8 mouse cellular contexts compared by ENCODE assay signal in the genomic region with DNA sequence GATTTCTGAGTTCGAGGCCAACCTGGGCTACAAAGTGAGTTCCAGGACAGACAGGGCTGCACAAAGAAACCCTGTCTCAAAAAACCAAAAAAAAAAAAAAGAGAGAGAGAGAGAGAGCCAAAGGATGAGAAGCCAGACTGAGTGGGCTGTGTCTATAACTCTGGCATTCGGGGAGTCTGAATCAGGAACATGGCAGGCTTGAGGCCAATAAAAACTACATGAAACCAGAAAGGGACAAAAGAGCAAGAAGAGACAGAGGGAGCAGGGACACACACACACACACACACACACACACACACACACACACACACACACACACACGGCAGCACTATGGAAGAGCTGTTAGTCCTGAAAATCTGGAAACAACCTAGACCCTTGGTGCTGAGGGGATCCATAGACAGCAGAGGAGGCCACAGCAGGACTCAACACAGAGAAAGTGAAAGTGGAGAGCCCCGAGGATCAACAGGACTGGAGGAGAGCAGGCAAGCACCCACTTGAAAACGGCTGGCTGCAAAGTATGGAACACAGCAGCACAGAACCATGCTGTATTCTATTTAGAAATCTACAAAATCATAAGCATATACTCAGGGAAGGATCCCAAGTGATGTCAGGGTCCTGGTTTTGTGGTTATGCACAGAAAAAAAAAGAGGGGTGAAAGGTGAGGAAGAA. TPM values are rescaled to one million over a fixed set of nuclear protein-coding genes. Genes with fewer than 3 reads are reported as not detected.
DNase-seq lines count a peak whose midpoint lies in the region; ATAC-seq lines count a peak whose summit lies in the region.
"Had no signal": no experiment of that assay in that cellular context is flagged by ENCODE, and none has a peak within 500 bp of the region (broad histone marks: within the 10 kb centered on the region; RNA-seq: fewer than 3 reads in every experiment).

No protein-coding gene starts in this region.

- 42% methylated on average over 5 of the region's 5 CpGs for WGBS in heart, embryonic 14.5 days
- 85% methylated on average over 5 of the region's 5 CpGs for WGBS in embryonic facial prominence, embryonic 10.5 days
- WGBS in midbrain, embryonic 16.5 days: 77% methylated on average over 4 of the region's 5 CpGs
- WGBS in midbrain, embryonic 11.5 days: 79% methylated on average over 5 of the region's 5 CpGs

- DNase-seq in 416B (ENCODE audit: low read depth) (peak; percentile 59), MN1 (ENCODE audit: low spot score) (peak; percentile 16)
- peak; percentile 49 to 68 for DNase-seq in lung, adult 18-20 months
- DNase-seq in embryonic facial prominence, embryonic 10.5 days (ENCODE audit: low spot score): no peak
- DNase-seq in midbrain, embryonic 11.5 days (ENCODE audit: low spot score, missing footprints): no peak

- H3K9me3 ChIP-seq in heart, embryonic 14.5 days (ENCODE audit: control insufficient read depth, low read length): no peaks in the 10 kb centered on the region
- no peaks in the 10 kb centered on the region for H3K9me3 ChIP-seq in embryonic facial prominence, embryonic 10.5 days
- no peaks in the 10 kb centered on the region for H3K9me3 ChIP-seq in midbrain, embryonic 16.5 days (replicated peaks; ENCODE audit: control insufficient read depth, low read length, poor library complexity, severe bottlenecking)
- no peaks in the 10 kb centered on the region for H3K9me3 ChIP-seq in midbrain, embryonic 11.5 days (ENCODE audit: control insufficient read depth, low read length)

- no peak overlapping the region for H3K9ac ChIP-seq in heart, embryonic 14.5 days (ENCODE audit: low read length)
- H3K9ac ChIP-seq in midbrain, embryonic 16.5 days (ENCODE audit: low read depth, low read length): no peak overlapping the region
- no peak overlapping the region for H3K9ac ChIP-seq in midbrain, embryonic 11.5 days (ENCODE audit: low read length)

- peak overlapping the region; percentile 35 for H3K4me2 ChIP-seq in heart, embryonic 14.5 days (ENCODE audit: low read length)
- H3K4me2 ChIP-seq in midbrain, embryonic 16.5 days (ENCODE audit: low read length): no peak overlapping the region
- H3K4me2 ChIP-seq in midbrain, embryonic 11.5 days: no peak overlapping the region

- H3K4me1 ChIP-seq in heart, embryonic 14.5 days (ENCODE audit: control insufficient read depth in 2 of 2, insufficient read depth in 2 of 2, low read length in 2 of 2): peaks cover 0 to 4% of the 10 kb centered on the region in 2 experiments; a peak in 2 of 4 replicates
- no peaks in the 10 kb centered on the region for H3K4me1 ChIP-seq in embryonic facial prominence, embryonic 10.5 days
- no peaks in the 10 kb centered on the region for H3K4me1 ChIP-seq in midbrain, embryonic 16.5 days (ENCODE audit: control insufficient read depth, insufficient read depth, low read length)
- no peaks in the 10 kb centered on the region for H3K4me1 ChIP-seq in midbrain, embryonic 11.5 days (ENCODE audit: control insufficient read depth, insufficient read depth, low read length)

- H3K4me3 ChIP-seq in heart, embryonic 14.5 days (ENCODE audit: control insufficient read depth in 1 of 2, insufficient read depth in 1 of 2, low read depth in 1 of 2, low read length in 2 of 2): no peak overlapping the region
- no peak overlapping the region for H3K4me3 ChIP-seq in embryonic facial prominence, embryonic 10.5 days
- H3K4me3 ChIP-seq in midbrain, embryonic 16.5 days (ENCODE audit: low read depth, low read length): no peak overlapping the region
- H3K4me3 ChIP-seq in midbrain, embryonic 11.5 days (ENCODE audit: low read depth, low read length): no peak overlapping the region

- no peaks in the 10 kb centered on the region for H3K27me3 ChIP-seq in heart, embryonic 14.5 days (ENCODE audit: control insufficient read depth, insufficient read depth, low read length)
- no peaks in the 10 kb centered on the region for H3K27me3 ChIP-seq in embryonic facial prominence, embryonic 10.5 days (replicated peaks; ENCODE audit: low read depth, poor library complexity, severe bottlenecking)
- H3K27me3 ChIP-seq in midbrain, embryonic 16.5 days (ENCODE audit: control insufficient read depth, insufficient read depth, low read depth, low read length): no peaks in the 10 kb centered on the region
- H3K27me3 ChIP-seq in midbrain, embryonic 11.5 days (ENCODE audit: control insufficient read depth, insufficient read depth, low read length): no peaks in the 10 kb centered on the region

- ATAC-seq in heart, embryonic 14.5 days (ENCODE audit: insufficient number of reproducible peaks, insufficient read depth, low FRiP score, low read depth): no peak
- ATAC-seq in midbrain, embryonic 16.5 days: no peak
- ATAC-seq in midbrain, embryonic 11.5 days (ENCODE audit: low FRiP score): no peak

- H3K27ac ChIP-seq in heart, embryonic 14.5 days (replicated peaks in 1 of 2; ENCODE audit: control insufficient read depth in 1 of 2, insufficient read depth in 1 of 2, low read depth in 2 of 2, low read length in 2 of 2): no peak overlapping the region
- no peak overlapping the region for H3K27ac ChIP-seq in embryonic facial prominence, embryonic 10.5 days (replicated peaks)
- H3K27ac ChIP-seq in midbrain, embryonic 16.5 days (ENCODE audit: low read length): no peak overlapping the region
- no peak overlapping the region for H3K27ac ChIP-seq in midbrain, embryonic 11.5 days (ENCODE audit: low read depth, low read length)

- no peaks in the 10 kb centered on the region for H3K36me3 ChIP-seq in heart, embryonic 14.5 days (ENCODE audit: control insufficient read depth, insufficient read depth, low read length)
- no peaks in the 10 kb centered on the region for H3K36me3 ChIP-seq in embryonic facial prominence, embryonic 10.5 days (replicated peaks)
- H3K36me3 ChIP-seq in midbrain, embryonic 16.5 days (ENCODE audit: control insufficient read depth, insufficient read depth, low read length): no peaks in the 10 kb centered on the region
- H3K36me3 ChIP-seq in midbrain, embryonic 11.5 days (ENCODE audit: control insufficient read depth, insufficient read depth, low read length): no peaks in the 10 kb centered on the region

RNA-seq across cellular contexts. Expression of a gene that starts 9.8 kb away (rescaled TPM):
- not detected in 2 replicates for polyA plus RNA-seq in heart, embryonic 14.5 days (2014; fragmentation: Nextera tagmentation; extraction: Ambion mirVana)
- not detected in 2 replicates for polyA plus RNA-seq in embryonic facial prominence, embryonic 10.5 days (2016; fragmentation: Nextera tagmentation; extraction: Ambion mirVana)
- not detected in 2 replicates for polyA plus RNA-seq in midbrain, embryonic 16.5 days (2015; fragmentation: Nextera tagmentation; extraction: Ambion mirVana)
- polyA plus RNA-seq in midbrain, embryonic 11.5 days (2014; fragmentation: Nextera tagmentation; extraction: Ambion mirVana): not detected in 2 replicates
- polyA plus RNA-seq: limb, embryonic 11.5 days had no signal

RNA-seq across cellular contexts. Expression of a gene that starts 36.2 kb away (rescaled TPM):
- polyA plus RNA-seq in heart, embryonic 14.5 days (2014; fragmentation: Nextera tagmentation; extraction: Ambion mirVana): 8.1 and 10.4 TPM in 2 replicates
- polyA plus RNA-seq in embryonic facial prominence, embryonic 10.5 days (2016; fragmentation: Nextera tagmentation; extraction: Ambion mirVana): 4.5 and 5.5 TPM in 2 replicates
- 38.4 and 55.8 TPM in 2 replicates for polyA plus RNA-seq in midbrain, embryonic 16.5 days (2015; fragmentation: Nextera tagmentation; extraction: Ambion mirVana)
- polyA plus RNA-seq in midbrain, embryonic 11.5 days (2014; fragmentation: Nextera tagmentation; extraction: Ambion mirVana): 9.4 and 10.4 TPM in 2 replicates

RNA-seq across cellular contexts. Expression of a gene that starts 39.5 kb away (rescaled TPM):
- not detected in 2 replicates for polyA plus RNA-seq in heart, embryonic 14.5 days (2014; fragmentation: Nextera tagmentation; extraction: Ambion mirVana)
- 0.27 and 0.34 TPM in 2 replicates for polyA plus RNA-seq in embryonic facial prominence, embryonic 10.5 days (2016; fragmentation: Nextera tagmentation; extraction: Ambion mirVana)
- polyA plus RNA-seq in midbrain, embryonic 16.5 days (2015; fragmentation: Nextera tagmentation; extraction: Ambion mirVana): 1.7 and 3.4 TPM in 2 replicates
- 0.66 TPM in 1 of 2 replicates, not detected in the other for polyA plus RNA-seq in midbrain, embryonic 11.5 days (2014; fragmentation: Nextera tagmentation; extraction: Ambion mirVana)

Comparison
In these comparisons a context has a peak if more than half of its experiments do, and no peak if none do; other contexts are left out.
1. DNase-seq: peak in 416B (single experiment), MN1 (single experiment) and lung, adult 18-20 months (2 of 2); none in embryonic facial prominence, embryonic 10.5 days (single experiment) and midbrain, embryonic 11.5 days (single experiment).